Mouse (Mus musculus): Measurements from ENCODE around the gene Camk2g. TPM values are rescaled to one million over a fixed set of nuclear protein-coding genes. Genes with fewer than 3 reads are reported as not detected.

Gene Camk2g
- 10.6 and 10.7 TPM in 2 replicates for polyA plus RNA-seq (2015; fragmentation: Nextera tagmentation; extraction: Ambion mirVana)

DNA sequence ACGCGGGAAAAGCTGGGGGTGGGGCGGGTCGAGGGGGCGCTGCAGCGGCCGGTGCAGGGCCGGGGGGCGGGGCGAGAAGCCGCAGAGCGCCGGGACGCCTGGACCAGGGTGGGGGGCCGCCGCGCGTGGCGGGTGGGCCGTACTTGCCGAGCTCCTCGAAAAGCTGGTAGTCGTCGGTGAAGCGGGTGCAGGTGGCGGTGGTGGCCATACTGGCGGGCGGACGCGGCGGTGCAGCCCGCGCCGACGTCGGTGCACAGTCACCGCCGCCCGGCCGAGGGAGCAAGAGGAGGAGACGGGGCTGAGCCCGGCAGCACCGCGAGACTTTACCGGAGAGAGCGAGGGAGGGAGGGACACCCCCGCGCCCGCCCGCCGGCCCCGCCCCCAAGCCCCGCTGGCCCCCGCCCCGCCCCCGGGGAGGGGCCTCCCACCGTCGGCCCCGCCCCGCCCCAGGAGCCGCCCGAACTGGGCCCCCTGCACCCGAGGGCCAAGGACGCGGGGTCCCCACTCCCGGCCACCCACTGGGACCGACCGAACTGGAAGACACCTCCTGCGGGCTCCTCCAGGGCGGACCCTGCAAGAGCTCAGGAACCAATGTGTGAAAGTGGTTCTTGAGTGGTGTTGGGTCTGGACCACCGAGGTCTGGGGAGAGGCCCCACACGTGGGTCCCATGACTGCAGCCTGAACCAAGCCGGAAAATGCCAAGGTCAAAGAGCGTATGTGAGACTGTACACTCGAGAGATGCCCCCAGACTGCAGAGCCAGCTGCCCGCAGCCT is at the start of gene Camk2g:
Gene Camk2g (minus strand): TSS at position 331 of the 774 bp plus-strand sequence.
- Histone ChIP-seq H3K4me2 (peak within 1 kb of the TSS; percentile 97), H3K9ac (peak within 1 kb of the TSS; percentile 81), H3K4me1 (replicated peaks) (peaks cover 35% of the 10 kb centered on the region), H3K27ac (peak within 1 kb of the TSS; percentile 55), H3K9me3 (replicated peaks) (no peaks in the 10 kb centered on the region), H3K4me3 (replicated peaks) (peak within 1 kb of the TSS; percentile 87), H3K27me3 (0 out of 2 replicates have a peak, but pooled peaks cover 4% of the 10 kb centered on the region), H3K36me3 (peaks cover 9% of the 10 kb centered on the region)
- ATAC-seq (ENCODE audit: low read depth) (peak; percentile 93), DNase-seq (peak; percentile 81)
- 1% methylated on average over 36 of the region's 76 CpGs for WGBS (ENCODE audit: insufficient replicate concordance)

DNA sequence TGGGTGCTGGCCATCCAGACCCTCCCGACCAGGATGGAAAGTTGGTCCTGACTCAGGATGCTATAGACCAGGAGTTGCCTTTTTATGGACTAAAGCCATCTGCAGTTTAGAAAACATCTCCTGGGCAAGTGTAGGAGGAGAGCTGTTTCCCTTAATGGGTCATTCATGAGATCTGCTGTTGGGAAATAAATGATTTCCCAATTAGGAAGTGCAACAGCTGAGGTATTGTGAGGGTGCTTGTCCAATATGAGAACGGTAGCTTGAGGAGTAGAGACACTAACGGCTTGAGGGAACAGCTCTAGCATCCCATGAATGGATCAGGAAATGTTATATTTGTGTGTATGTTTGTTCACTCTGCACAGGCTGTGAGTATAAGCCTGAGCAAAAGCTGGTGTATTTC is 48.7 kb upstream of the Camk2g start:
- DNase-seq = no peak
- Histone ChIP-seq H3K9me3 (replicated peaks) (no peaks in the 10 kb centered on the region), H3K27ac (no peak overlapping the region), H3K27me3 (peaks cover 9% of the 10 kb centered on the region), H3K4me2 (no peak overlapping the region), H3K4me3 (replicated peaks) (no peak overlapping the region), H3K36me3 (no peaks in the 10 kb centered on the region), H3K4me1 (replicated peaks) (peaks cover 14% of the 10 kb centered on the region), H3K9ac (no peak overlapping the region)
- 74% methylated on average over 3 of the region's 3 CpGs for WGBS (ENCODE audit: insufficient replicate concordance)
- no peak for ATAC-seq (ENCODE audit: low read depth)

DNA sequence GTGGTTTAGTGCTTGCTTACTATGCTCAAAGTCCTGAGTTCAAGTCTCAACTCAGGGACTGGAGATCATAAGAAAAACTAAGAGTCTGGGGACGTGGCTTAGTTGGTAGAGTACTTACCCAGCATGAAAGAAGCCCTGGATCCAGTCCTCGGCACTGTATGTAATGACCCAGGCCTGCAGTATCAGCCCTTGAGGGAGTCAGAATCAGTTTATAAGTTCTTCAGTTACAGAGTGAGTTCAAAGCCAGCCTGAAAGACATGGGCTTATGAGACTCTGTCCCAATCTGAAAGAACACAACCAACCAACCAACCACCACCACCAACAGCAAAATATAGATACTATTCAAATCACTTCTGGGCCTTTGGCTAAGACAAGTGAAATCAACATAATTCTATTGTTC is 47.6 kb upstream of the Camk2g start:
- H3K27me3 ChIP-seq = peaks cover 20% of the 10 kb centered on the region
- H3K4me1 ChIP-seq (replicated peaks) = peaks cover 19% of the 10 kb centered on the region
- H3K36me3 ChIP-seq = no peaks in the 10 kb centered on the region
- no peak overlapping the region for H3K27ac ChIP-seq
- WGBS (ENCODE audit: insufficient replicate concordance) = 55% methylated on average over 2 of the region's 2 CpGs
- H3K9me3 ChIP-seq (replicated peaks) = no peaks in the 10 kb centered on the region
- no peak for ATAC-seq (ENCODE audit: low read depth)
- no peak overlapping the region for H3K4me2 ChIP-seq
- DNase-seq = no peak
- H3K4me3 ChIP-seq (replicated peaks) = no peak overlapping the region
- H3K9ac ChIP-seq = no peak overlapping the region

DNA sequence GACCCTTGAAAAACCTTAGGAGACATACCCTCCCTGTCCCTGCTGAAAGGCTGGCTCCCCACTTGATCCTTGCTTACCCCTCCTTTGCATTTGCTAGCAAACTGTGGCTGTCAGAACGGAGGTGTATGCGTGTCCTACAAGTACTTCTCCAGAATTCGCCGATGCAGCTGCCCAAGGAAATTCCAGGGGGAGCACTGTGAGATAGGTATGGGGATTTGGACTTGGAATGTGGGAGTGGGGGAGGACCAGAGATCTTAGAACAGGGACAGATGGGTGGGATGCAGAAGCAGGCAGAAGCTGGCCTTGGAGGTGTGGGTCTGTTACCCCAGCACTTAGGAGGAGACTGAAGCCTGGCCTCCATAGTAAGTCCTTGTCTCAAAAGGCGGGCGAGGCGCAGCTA is 43.8 kb upstream of the Camk2g start:
- no peak for ATAC-seq (ENCODE audit: low read depth)
- Histone ChIP-seq H3K36me3 (no peaks in the 10 kb centered on the region), H3K9ac (no peak overlapping the region), H3K9me3 (replicated peaks) (no peaks in the 10 kb centered on the region), H3K27me3 (peaks cover 40% of the 10 kb centered on the region), H3K27ac (no peak overlapping the region), H3K4me2 (peak overlapping the region; percentile 80; the same call in 1 of the 2 replicates), H3K4me1 (replicated peaks) (peaks cover 7% of the 10 kb centered on the region), H3K4me3 (replicated peaks) (no peak overlapping the region)
- 74% methylated on average over 7 of the region's 7 CpGs for WGBS (ENCODE audit: insufficient replicate concordance)
- no peak for DNase-seq

DNA sequence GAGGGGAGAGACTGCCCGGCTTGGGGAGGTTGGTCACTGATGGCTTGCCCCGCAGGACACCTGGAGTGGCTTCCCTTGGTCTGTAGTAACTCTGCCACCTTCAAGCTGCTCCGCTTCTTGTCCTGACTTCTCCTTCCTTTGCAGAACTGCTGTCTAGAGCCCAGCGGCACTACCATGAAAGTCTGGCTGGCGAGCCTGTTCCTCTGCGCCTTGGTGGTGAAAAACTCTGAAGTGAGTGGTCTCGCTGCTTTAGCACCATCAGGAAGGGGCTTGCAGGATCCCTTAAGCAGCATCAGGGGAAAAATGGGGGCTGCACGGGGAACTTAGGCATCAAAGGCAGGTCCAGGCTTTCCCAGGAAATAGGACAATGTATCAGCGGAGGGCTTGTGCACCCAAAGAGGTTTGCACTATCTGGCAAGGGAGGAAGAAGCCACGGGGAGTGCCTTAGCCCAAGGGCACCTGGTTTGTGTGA is 43.1 kb upstream of the Camk2g start:
- WGBS (ENCODE audit: insufficient replicate concordance) = 5% methylated on average over 10 of the region's 10 CpGs
- ATAC-seq (ENCODE audit: low read depth) (0 out of 2 replicates have a peak, but pooled peaks have one; percentile 10), DNase-seq (no peak)

DNA sequence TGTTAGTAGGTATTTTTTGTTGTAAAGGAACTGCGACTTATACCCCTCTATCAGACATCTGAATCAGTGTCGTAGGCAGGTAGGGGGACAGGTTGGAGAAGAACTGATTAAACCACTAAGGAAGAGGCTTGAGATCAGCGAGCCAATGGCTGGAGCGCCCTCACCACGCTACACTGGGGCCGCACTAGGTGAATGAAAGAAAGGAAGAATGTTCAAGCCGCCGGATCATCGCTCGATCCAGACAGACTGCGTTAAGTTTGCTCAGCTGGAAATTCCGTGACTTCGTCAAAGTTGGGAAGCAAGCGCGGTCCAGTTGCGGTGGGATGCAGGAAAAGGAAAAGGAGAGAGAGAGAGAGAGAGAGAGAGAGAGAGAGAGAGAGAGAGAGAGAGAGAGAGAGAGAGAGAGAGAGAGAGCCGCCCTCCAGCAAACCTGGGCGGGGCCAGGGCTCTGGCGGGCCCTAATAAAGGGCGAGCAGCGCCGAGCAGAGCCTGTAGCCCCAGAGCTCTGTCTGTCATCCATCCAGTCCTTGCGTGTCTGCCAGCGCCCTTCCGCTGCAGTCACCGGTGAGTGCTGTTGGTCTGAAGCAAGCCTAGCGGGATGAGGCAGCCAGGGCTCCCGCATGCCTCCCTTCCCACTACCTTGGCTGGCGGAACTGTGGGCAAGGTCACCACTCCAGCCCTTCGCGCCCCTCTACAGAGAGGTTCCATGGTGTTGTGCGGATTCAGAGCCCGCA is 42.5 kb upstream of the Camk2g start, which contains the start of gene Plau:
Gene Plau (plus strand): TSS at position 490 of the 734 bp plus-strand sequence.
- ATAC-seq (ENCODE audit: low read depth) = peak; percentile 81
- DNase-seq = peak; percentile 42
- WGBS (ENCODE audit: insufficient replicate concordance) = under 1% methylated on average over 33 of the region's 33 CpGs
- Histone ChIP-seq H3K27ac (no peak within 1 kb of the TSS), H3K4me3 (replicated peaks) (peak within 1 kb of the TSS; percentile 59), H3K4me2 (peak within 1 kb of the TSS; percentile 80), H3K4me1 (replicated peaks) (peaks cover 9% of the 10 kb centered on the region), H3K36me3 (no peaks in the 10 kb centered on the region), H3K9ac (peak within 1 kb of the TSS; percentile 63), H3K9me3 (replicated peaks) (no peaks in the 10 kb centered on the region), H3K27me3 (peaks cover 40% of the 10 kb centered on the region)

More for the DNA sequence above, 43.1 kb upstream of the Camk2g start:
- Histone ChIP-seq H3K36me3 (no peaks in the 10 kb centered on the region), H3K4me3 (replicated peaks) (peak overlapping the region; percentile 59), H3K9me3 (replicated peaks) (no peaks in the 10 kb centered on the region), H3K9ac (peak overlapping the region; percentile 63), H3K4me2 (peak overlapping the region; percentile 80), H3K27ac (no peak overlapping the region), H3K27me3 (peaks cover 40% of the 10 kb centered on the region), H3K4me1 (replicated peaks) (peaks cover 7% of the 10 kb centered on the region)

DNA sequence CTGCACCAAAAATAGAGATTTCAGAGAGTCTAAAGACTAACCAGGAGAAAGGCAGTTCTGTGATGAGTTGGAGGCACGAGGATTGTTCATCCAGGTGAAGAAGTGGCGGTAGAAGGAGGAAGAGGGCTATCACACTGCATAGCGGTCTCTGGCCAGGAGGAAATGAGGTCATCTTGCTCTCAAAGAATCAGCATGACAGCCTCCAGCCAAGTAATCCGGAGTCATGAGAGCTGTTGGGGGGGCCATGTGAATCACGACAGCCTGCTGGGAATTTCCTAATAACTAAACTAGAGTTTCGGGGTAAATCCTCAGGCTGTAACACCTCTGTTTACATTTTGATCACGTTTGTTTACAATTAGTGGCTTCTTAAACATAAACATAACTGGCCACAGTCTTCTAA is 40.2 kb upstream of the Camk2g start:
- DNase-seq = no peak
- no peak overlapping the region for H3K27ac ChIP-seq

DNA sequence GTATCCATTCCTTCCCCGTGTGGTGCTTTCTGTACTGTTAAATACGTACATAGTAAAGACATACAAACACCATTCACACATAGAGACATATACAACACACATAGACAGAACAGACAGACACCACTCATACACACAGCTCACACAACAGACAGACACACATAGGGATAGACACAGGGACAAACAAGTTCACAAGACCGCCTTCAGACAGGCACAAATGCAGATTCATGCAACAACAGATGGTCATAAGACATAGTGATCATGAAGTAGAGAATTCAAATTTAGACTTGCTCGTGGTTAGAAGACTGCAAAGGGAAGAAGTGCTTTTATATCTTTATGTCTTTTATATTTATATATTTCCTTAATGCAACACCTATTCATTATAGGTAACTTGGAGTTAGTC is 39.6 kb upstream of the Camk2g start:
- Histone ChIP-seq H3K4me1 (replicated peaks) (peaks cover 11% of the 10 kb centered on the region), H3K4me2 (no peak overlapping the region), H3K27ac (no peak overlapping the region), H3K9ac (no peak overlapping the region), H3K36me3 (no peaks in the 10 kb centered on the region), H3K27me3 (peaks cover 35% of the 10 kb centered on the region), H3K4me3 (replicated peaks) (no peak overlapping the region), H3K9me3 (replicated peaks) (no peaks in the 10 kb centered on the region)
- WGBS (ENCODE audit: insufficient replicate concordance) = 63% methylated on average over 4 of the region's 4 CpGs
- ATAC-seq (ENCODE audit: low read depth) (no peak), DNase-seq (no peak)

More for the DNA sequence above, 40.2 kb upstream of the Camk2g start:
- Histone ChIP-seq H3K9ac (no peak overlapping the region), H3K9me3 (replicated peaks) (no peaks in the 10 kb centered on the region), H3K36me3 (no peaks in the 10 kb centered on the region), H3K27me3 (peaks cover 38% of the 10 kb centered on the region), H3K4me1 (replicated peaks) (peaks cover 11% of the 10 kb centered on the region), H3K4me2 (no peak overlapping the region), H3K4me3 (replicated peaks) (no peak overlapping the region)
- ATAC-seq (ENCODE audit: low read depth) = no peak
- WGBS (ENCODE audit: insufficient replicate concordance) = 13% methylated on average over 7 of the region's 7 CpGs

DNA sequence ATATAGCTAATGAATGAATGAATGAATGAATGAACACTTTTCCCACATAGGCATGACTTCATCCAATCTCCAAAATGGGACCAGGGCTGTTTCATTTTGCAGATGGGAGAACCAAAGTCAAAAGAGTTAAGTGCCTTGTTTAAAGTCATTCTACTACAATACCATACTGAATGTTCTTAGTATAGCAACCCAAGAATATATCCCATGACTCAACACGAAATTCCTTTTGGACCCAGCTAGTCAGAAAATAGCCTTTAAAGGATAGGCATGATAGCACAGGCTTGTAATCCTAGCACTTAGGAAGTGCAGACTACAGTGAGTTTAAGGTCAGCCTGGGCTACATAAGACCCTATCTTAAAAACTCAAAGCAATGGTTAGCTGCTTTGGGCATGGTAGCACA is 38.0 kb upstream of the Camk2g start:
- Histone ChIP-seq H3K27me3 (peaks cover 24% of the 10 kb centered on the region), H3K9ac (no peak overlapping the region), H3K9me3 (replicated peaks) (no peaks in the 10 kb centered on the region), H3K36me3 (no peaks in the 10 kb centered on the region), H3K4me1 (replicated peaks) (peaks cover 9% of the 10 kb centered on the region), H3K4me3 (replicated peaks) (no peak overlapping the region), H3K27ac (no peak overlapping the region), H3K4me2 (no peak overlapping the region)
- DNase-seq = no peak
- no peak for ATAC-seq (ENCODE audit: low read depth)
- WGBS (ENCODE audit: insufficient replicate concordance) = 49% methylated on average over 1 of the region's 1 CpGs

DNA sequence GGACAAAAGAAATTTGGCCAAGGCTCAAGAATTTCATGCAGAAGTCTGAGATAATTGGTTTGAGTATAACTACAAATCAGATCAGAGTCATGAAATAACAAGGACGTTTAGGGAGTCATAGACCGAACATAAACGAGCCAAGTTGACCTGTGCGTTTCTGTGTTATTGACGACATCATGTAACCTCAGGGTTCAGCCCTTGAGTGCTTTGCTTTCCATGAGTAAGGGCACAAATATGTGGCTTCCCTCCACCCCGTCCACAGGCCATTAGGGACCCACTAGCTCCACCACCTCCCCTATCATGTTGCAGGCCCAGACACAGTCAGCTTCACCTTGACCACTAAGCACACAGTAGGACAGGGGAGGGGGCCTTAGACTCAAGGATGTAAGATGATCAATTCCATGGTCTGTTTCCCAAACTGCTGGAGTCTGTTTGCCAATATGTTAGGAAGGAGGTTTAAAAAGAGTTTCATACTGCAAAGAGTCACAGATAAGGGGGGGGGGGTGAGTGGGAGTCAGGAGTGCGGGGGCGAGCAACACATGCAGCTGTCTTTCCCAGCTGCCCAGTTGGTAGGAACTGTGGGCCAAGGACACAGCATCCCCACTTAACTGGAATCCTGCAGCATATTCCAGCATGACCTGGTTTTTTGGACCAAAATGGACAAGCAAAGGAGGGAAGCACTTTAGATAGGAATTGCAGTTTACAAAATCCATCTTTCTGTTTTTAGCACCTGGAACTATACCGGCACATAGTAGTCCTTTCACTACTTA is 37.4 kb upstream of the Camk2g start:
- DNase-seq = no peak
- Histone ChIP-seq H3K4me3 (replicated peaks) (no peak overlapping the region), H3K4me2 (no peak overlapping the region), H3K27ac (no peak overlapping the region), H3K27me3 (peaks cover 19% of the 10 kb centered on the region), H3K4me1 (replicated peaks) (0 out of 2 replicates have a peak, but pooled peaks cover 4% of the 10 kb centered on the region), H3K36me3 (no peaks in the 10 kb centered on the region), H3K9me3 (replicated peaks) (no peaks in the 10 kb centered on the region), H3K9ac (no peak overlapping the region)
- whole genome bisulfite sequencing (ENCODE audit: insufficient replicate concordance) = 66% methylated on average over 9 of the region's 9 CpGs
- ATAC-seq (ENCODE audit: low read depth) = no peak
